Mouse (Mus musculus) lung, postnatal 0 days (tissue): ENCODE data around the gene Zbtb7b. TPM values are rescaled to one million over a fixed set of nuclear protein-coding genes. Genes with fewer than 3 reads are reported as not detected.

Source experiments
- ATAC-seq: fragments of 200-750 bp; cut with Nextera tagmentation; 2 replicates; pipeline ENCODE4 v1.8.0; 2017; ENCODE audit warnings: moderate library complexity
- DNase-seq: peaks from one replicate; pipeline ENCODE4 v3.0.0-alpha.2; 2016; ENCODE audit warnings: low spot score
- H3K27ac ChIP-seq: fragments of 300-500 bp; sonication (generic); 2 replicates; pipeline ENCODE4 v1.5.1; 2014; ENCODE audit warnings: antibody characterized with exemption, mild to moderate bottlenecking, low read length, mixed read lengths
- H3K27me3 ChIP-seq: fragments of 300-500 bp; sonication (generic); replicated peaks from 2 replicates; pipeline ENCODE4 v1.6.1; 2014; ENCODE audit warnings: low read length, mixed read lengths; ENCODE audit not compliant: insufficient read depth
- H3K36me3 ChIP-seq: fragments of 300-500 bp; sonication (generic); 2 replicates; pipeline ENCODE4 v1.6.1; 2014; ENCODE audit warnings: low read length, mixed read lengths; ENCODE audit not compliant: insufficient read depth
- H3K4me1 ChIP-seq: fragments of 300-500 bp; sonication (generic); 2 replicates; pipeline ENCODE4 v1.6.1; 2014; ENCODE audit warnings: antibody characterized with exemption, low read depth, low read length, mixed read lengths; ENCODE audit not compliant: insufficient read depth
- H3K4me2 ChIP-seq: fragments of 300-500 bp; sonication (generic); replicated peaks from 2 replicates; pipeline ENCODE4 v1.6.1; 2014; ENCODE audit warnings: low read depth, mild to moderate bottlenecking, low read length, moderate library complexity, mixed read lengths
- H3K4me3 ChIP-seq: fragments of 300-500 bp; sonication (generic); 2 replicates; pipeline ENCODE4 v1.5.1; 2014; ENCODE audit warnings: low read depth, low read length
- H3K9ac ChIP-seq: fragments of 300-500 bp; sonication (generic); replicated peaks from 2 replicates; pipeline ENCODE4 v1.6.1; 2014; ENCODE audit warnings: low read depth, mild to moderate bottlenecking
- H3K9me3 ChIP-seq: fragments of 300-500 bp; sonication (generic); 2 replicates; pipeline ENCODE4 v1.6.1; 2016; ENCODE audit warnings: low read length, mixed read lengths
- CTCF ChIP-seq: IDR thresholded peaks from 2 replicates; pipeline ENCODE4 v1.5.1; 2016; ENCODE audit warnings: antibody characterized with exemption, mild to moderate bottlenecking
- EP300 ChIP-seq: IDR thresholded peaks from 2 replicates; pipeline ENCODE4 v1.6.1; 2016; ENCODE audit warnings: antibody characterized with exemption, mild to moderate bottlenecking, control low read depth
- WGBS: fragments of 180-500 bp; shearing (Covaris S2); extraction: QIAGEN DNeasy Blood & Tissue Kit; methylation state at CpG from one replicate; pipeline ENCODE4 v1.1.7; 2014; 5-methylcytosine and 5-hydroxymethylcytosine counted together
- polyA plus RNA-seq: library from polyadenylated mRNA; unstranded; fragments of >200 nt; fragmentation: Nextera tagmentation; extraction: Ambion mirVana; gene quantifications from 2 replicates; pipeline ENCODE4 v1.2.1, GENCODE M21; 2015

Gene Zbtb7b
- polyA plus RNA-seq, 1 experiment from 2014 or later = 7.3 TPM

DNA sequence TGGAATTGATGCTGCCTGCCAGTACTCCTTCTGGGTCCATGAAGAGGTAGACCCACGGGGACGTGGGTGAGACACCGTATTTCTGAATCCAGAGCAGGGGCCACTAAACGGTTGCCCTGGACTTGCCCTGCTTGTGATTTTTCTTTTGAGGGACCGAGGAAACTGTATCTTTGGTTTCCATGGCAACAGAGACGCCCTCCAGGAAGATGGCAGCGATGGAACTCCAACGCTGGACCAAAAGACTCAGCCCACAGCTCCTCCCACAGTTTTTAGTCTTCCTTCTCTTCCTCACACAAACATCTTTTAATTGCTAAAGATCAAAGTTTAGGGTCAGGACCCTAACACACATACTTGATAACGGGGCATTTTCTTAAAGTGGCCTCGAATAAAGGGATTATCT is 62.6 kb downstream of the Zbtb7b start:
- Histone ChIP-seq H3K36me3 (peaks cover 4% of the 10 kb centered on the region; the same call in 1 of the 2 replicates), H3K9me3 (no peaks in the 10 kb centered on the region), H3K9ac (no peak overlapping the region), H3K4me2 (no peak overlapping the region), H3K27ac (no peak overlapping the region), H3K27me3 (no peaks in the 10 kb centered on the region), H3K4me3 (no peak overlapping the region), H3K4me1 (no peaks in the 10 kb centered on the region)
- DNase-seq (no peak), ATAC-seq (no peak)
- TF ChIP-seq EP300 (no peak), CTCF (no peak)
- 44% methylated on average over 10 of the region's 10 CpGs for WGBS

DNA sequence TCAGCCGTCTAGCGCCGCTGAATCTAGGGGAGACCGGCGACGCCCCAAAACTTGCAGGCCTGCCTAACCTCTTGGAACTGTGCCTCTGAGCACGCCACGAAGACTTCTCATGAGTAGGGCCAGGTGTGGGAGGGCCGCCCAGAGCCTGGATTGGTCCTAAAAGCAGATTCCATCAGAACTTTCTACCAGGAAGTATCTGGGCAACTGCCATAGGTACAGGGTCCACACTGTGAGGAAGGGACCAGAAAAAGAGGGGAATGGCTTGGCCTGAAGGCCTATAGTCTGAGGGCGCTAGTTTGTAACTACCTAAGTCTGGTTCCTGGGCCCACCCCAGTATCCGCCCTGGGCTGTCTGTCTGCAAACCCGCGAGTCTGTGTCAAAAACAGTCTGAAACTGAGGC is 63.0 kb downstream of the Zbtb7b start:
- Histone ChIP-seq H3K4me1 (no peaks in the 10 kb centered on the region), H3K27ac (no peak overlapping the region), H3K27me3 (no peaks in the 10 kb centered on the region), H3K4me3 (no peak overlapping the region), H3K9me3 (no peaks in the 10 kb centered on the region), H3K36me3 (peaks cover 4% of the 10 kb centered on the region; the same call in 1 of the 2 replicates), H3K4me2 (no peak overlapping the region), H3K9ac (no peak overlapping the region)
- no peak for TF ChIP-seq CTCF
- no peak for TF ChIP-seq EP300
- ATAC-seq = no peak
- no peak for DNase-seq
- WGBS = 59% methylated on average over 13 of the region's 13 CpGs

DNA sequence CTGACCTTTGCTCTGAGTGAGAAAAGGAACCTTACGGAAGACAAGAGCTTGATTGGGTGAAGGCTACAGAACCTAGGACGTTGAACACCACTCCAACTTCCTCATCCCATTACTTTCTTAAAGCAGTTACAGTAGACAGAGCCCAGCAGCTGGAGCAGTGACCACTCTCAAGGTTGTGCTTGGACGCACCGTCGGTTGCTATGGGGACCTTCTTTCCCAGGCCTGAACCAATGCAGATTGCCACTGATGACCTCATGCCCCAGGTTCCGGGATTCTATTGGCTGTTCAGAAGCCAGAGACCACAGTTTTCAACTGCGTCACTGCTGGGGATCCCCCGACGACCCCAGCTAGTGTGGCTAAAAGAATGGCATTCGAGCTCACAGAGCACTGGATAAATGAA is 63.6 kb downstream of the Zbtb7b start:
- WGBS = 32% methylated on average over 10 of the region's 10 CpGs
- no peak overlapping the region for H3K4me2 ChIP-seq
- H3K27ac ChIP-seq = no peak overlapping the region
- no peaks in the 10 kb centered on the region for H3K9me3 ChIP-seq
- ATAC-seq (peak; percentile 70), DNase-seq (peak; percentile 60)
- no peaks in the 10 kb centered on the region for H3K27me3 ChIP-seq
- no peak overlapping the region for H3K9ac ChIP-seq
- TF ChIP-seq CTCF = no peak
- no peak for TF ChIP-seq EP300
- no peaks in the 10 kb centered on the region for H3K4me1 ChIP-seq
- H3K4me3 ChIP-seq = no peak overlapping the region
- H3K36me3 ChIP-seq = peaks cover 4% of the 10 kb centered on the region; the same call in 1 of the 2 replicates

DNA sequence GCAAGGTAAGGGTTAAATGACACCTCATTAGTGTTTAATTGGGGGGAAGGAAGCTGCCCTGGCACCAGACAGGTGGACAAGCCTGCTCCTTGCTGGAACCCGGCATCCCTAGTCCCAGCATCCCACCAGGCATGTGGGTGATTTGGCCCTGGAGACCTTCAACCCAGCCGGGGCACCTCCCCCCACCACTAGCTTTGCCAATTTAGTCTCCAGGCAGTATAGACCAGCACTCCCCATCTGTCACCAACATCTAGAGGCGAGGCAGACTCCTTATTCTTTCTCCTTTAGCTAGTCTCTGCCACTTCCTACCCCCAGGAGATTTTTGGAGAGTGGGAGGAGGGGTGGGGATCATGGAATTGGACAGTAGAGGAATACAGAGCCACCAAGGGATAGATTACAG is 64.2 kb downstream of the Zbtb7b start:
- H3K9ac ChIP-seq = no peak overlapping the region
- no peaks in the 10 kb centered on the region for H3K4me1 ChIP-seq
- H3K27ac ChIP-seq = no peak overlapping the region
- H3K4me2 ChIP-seq = no peak overlapping the region
- H3K4me3 ChIP-seq = no peak overlapping the region
- no peak for ATAC-seq
- no peaks in the 10 kb centered on the region for H3K27me3 ChIP-seq
- peaks cover 4% of the 10 kb centered on the region; the same call in 1 of the 2 replicates for H3K36me3 ChIP-seq
- no peak for DNase-seq
- no peak for TF ChIP-seq EP300
- no peak for TF ChIP-seq CTCF
- WGBS = 77% methylated on average over 3 of the region's 3 CpGs
- no peaks in the 10 kb centered on the region for H3K9me3 ChIP-seq

DNA sequence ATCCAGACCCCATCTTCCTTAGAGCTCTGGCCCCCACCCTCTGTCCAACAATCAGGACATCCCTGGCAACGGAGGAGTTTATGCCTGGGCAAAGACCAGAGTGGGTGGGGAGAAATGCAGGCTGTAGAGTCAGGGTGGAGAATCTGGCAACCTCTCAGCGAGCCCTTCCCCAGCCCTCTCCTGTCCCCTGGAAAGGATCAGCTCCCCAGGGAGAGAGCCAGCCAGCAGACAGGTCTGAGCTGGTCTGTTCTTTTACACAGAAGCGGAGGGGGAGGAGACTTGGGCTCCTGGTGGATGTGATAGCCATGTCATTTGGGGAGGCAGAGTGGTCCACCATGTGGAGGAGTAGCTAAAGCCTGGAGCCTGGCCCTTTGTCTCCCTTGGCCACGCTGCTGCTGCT is 66.0 kb downstream of the Zbtb7b start:
- H3K27me3 ChIP-seq = no peaks in the 10 kb centered on the region
- H3K9me3 ChIP-seq = no peaks in the 10 kb centered on the region
- TF ChIP-seq CTCF (no peak), EP300 (no peak)
- H3K27ac ChIP-seq = no peak overlapping the region
- no peaks in the 10 kb centered on the region for H3K4me1 ChIP-seq
- DNase-seq (no peak), ATAC-seq (no peak)
- 25% methylated on average over 4 of the region's 4 CpGs for WGBS
- H3K9ac ChIP-seq = no peak overlapping the region
- 0 out of 2 replicates have a peak, but pooled peaks cover under 1% of the 10 kb centered on the region for H3K36me3 ChIP-seq
- no peak overlapping the region for H3K4me2 ChIP-seq
- no peak overlapping the region for H3K4me3 ChIP-seq

Other genes with a start within 250 kb of the Zbtb7b start
- gene Hcn3, start 234.6 kb downstream of the Zbtb7b start, polyA plus RNA-seq = 0.19 and 0.31 TPM in 2 replicates
- gene Clk2, start 230.0 kb downstream of the Zbtb7b start, polyA plus RNA-seq = 16.2 and 17.7 TPM in 2 replicates
- 89.6 and 94.2 TPM in 2 replicates for gene Scamp3, start 217.3 kb downstream of the Zbtb7b start, polyA plus RNA-seq
- gene Fam189b, start 211.6 kb downstream of the Zbtb7b start, polyA plus RNA-seq = 6.6 and 8.4 TPM in 2 replicates
- 44.4 and 46.5 TPM in 2 replicates for gene Gba, start 191.8 kb downstream of the Zbtb7b start, polyA plus RNA-seq
- gene Thbs3, start 179.6 kb downstream of the Zbtb7b start, polyA plus RNA-seq = 77.3 and 77.7 TPM in 2 replicates
- gene Mtx1, start 167.7 kb downstream of the Zbtb7b start, polyA plus RNA-seq = 99.3 and 116 TPM in 2 replicates
- gene Muc1, start 165.7 kb downstream of the Zbtb7b start, polyA plus RNA-seq = 300 and 307 TPM in 2 replicates
- 282 and 309 TPM in 2 replicates for gene Krtcap2, start 148.8 kb downstream of the Zbtb7b start, polyA plus RNA-seq
- 1.8 and 2.1 TPM in 2 replicates for gene Trim46, start 148.5 kb downstream of the Zbtb7b start, polyA plus RNA-seq
- 125 and 136 TPM in 2 replicates for gene Dpm3, start 135.4 kb downstream of the Zbtb7b start, polyA plus RNA-seq
- gene Slc50a1, start 124.2 kb downstream of the Zbtb7b start, polyA plus RNA-seq = 95.7 and 96.4 TPM in 2 replicates
- 174 and 188 TPM in 2 replicates for gene Efna1, start 113.6 kb downstream of the Zbtb7b start, polyA plus RNA-seq
- gene Efna3, start 71.8 kb downstream of the Zbtb7b start, polyA plus RNA-seq = 4.4 and 6.7 TPM in 2 replicates
- 9.7 and 10.3 TPM in 2 replicates for gene Efna4, start 56.7 kb downstream of the Zbtb7b start, polyA plus RNA-seq
- gene Adam15, start 44.8 kb downstream of the Zbtb7b start, polyA plus RNA-seq = 133 and 177 TPM in 2 replicates
- gene Dcst2, start 32.8 kb downstream of the Zbtb7b start, polyA plus RNA-seq = 0.16 and 0.25 TPM in 2 replicates
- gene Dcst1, start 29.5 kb downstream of the Zbtb7b start, polyA plus RNA-seq = 0.11 and 0.38 TPM in 2 replicates
- not detected in 2 replicates for gene Lenep, start 8.0 kb upstream of the Zbtb7b start, polyA plus RNA-seq
- gene Flad1, start 17.1 kb upstream of the Zbtb7b start, polyA plus RNA-seq = 17.9 and 18.2 TPM in 2 replicates
- gene Cks1b, start 23.6 kb upstream of the Zbtb7b start, polyA plus RNA-seq = 75.5 and 83.0 TPM in 2 replicates
- 52.6 and 55.7 TPM in 2 replicates for gene Shc1, start 23.7 kb upstream of the Zbtb7b start, polyA plus RNA-seq
- gene Pygo2, start 35.4 kb upstream of the Zbtb7b start, polyA plus RNA-seq = 19.4 and 20.7 TPM in 2 replicates
- 55.9 and 63.0 TPM in 2 replicates for gene Pbxip1, start 41.9 kb upstream of the Zbtb7b start, polyA plus RNA-seq
- 53.5 and 96.6 TPM in 2 replicates for gene Pmvk, start 59.8 kb upstream of the Zbtb7b start, polyA plus RNA-seq
- gene Kcnn3, start 125.4 kb upstream of the Zbtb7b start, polyA plus RNA-seq = 1.00 and 1.0 TPM in 2 replicates